Mouse (Mus musculus) embryo, embryonic 11 days (tissue): Measurements from ENCODE around the gene Kcnk3.

Experiments used
- DNase-seq: peaks from one replicate; pipeline ENCODE4 v3.0.0-alpha.2; 2015

Gene Kcnk3

DNA sequence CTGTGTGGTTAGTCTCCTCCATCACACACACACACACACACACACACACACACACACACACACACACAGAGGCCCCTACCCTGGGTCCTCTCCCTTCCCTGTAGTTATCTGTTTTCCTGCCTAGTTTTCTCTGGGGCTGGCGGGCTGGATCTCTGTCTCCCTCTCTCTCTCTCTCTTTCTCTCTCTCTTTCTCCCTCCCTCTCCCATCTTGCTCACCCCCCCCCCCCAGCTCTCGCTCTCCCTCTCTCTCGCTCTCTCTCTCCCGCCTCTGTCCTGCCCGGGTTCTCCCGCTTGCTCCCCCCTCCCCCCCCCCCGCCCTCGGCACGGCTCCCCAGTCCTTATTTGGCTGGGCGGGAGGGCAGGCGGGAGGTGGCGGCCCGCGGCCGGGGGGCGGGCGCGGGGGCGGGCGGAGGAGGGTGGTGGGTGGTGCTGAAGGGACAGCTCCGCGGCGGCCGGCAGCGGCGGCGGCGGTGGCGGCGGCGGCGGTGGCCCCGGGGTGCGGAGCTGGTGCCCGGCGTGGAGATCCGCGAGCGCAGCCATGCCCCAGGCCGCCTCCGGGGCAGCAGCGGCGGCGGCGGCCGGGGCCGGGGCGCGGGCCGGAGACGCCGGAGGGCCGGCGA is at the start of gene Kcnk3:
Gene Kcnk3, plus strand, starts transcription at position 490 of the 620 bp plus-strand sequence.
- peak; percentile 68 for DNase-seq

DNA sequence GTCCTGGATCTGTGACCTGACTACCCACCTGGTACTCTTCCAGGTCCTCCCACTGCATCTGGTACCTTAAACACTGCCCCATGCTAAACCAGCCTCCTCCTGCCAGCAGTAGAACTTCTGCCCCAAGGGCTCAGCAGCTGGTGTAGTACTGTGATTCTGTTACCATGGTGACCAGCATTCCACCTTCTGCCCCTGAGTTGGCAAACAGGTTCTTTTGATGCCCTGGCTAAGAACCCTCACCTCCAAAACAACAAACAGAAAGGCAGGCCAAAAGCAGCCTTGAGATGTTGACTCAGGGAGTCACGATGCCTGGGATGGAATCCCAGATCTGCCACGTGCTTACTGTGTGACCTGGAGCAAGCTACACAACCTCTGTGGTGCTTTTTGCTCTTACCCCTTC is 42.3 kb upstream of the Kcnk3 start, which contains the start of gene Cib4:
Gene Cib4, minus strand, starts transcription at position 139 of the 400 bp plus-strand sequence.
- DNase-seq = peak; percentile 9

DNA sequence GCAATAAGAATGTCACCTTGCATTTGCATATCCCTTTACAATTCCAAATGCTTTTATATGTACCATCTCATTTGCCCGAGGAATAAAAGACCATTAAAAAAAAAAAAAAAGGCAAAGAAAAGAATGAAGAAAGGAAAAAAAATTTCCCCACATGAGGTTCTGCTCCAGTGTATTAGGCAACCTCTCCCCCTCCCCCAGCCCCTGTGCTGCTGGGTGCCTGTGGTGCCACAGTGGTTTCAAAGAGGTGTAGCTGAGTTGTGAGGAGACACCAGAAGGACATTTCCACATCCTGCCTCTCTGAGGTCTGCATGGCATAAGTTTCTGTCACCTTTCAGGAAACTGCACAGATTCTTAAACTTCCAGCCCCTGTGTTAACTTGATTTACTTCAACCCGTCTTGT is 39.3 kb upstream of the Kcnk3 start:
- DNase-seq = no peak

DNA sequence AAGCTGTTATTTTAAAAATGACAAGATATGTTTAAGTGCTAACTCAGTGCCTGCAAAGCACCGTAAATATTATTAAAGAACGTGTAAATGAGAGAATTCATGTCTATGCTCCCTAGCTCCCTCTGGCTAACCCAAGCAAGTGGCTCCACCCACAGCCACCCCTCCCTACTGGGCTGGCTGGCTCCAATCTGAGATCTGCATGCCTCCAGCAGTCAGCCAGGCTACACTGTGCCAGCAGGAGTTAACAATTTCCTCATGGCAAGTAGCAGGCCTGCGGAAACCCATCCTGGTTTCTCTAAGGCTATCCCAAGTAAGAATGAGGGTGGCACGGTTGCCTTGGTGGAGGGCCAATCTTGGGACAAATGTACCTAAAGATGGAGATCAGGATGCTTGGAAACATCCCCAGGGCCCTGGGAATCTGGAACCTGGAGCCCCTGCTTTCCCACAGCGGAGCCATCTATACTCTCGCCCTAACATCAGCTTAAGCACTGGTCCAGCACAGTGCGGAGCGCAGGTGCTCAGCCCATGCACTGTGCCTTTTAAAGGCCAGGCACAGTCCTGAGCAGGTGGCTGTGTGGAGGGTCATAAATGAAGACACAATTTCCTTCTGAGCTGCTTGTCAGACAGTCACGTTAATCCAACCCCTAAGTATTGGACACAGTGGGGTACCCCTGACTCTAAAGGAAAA is 37.5 kb upstream of the Kcnk3 start:
- DNase-seq = peak; percentile 47

DNA sequence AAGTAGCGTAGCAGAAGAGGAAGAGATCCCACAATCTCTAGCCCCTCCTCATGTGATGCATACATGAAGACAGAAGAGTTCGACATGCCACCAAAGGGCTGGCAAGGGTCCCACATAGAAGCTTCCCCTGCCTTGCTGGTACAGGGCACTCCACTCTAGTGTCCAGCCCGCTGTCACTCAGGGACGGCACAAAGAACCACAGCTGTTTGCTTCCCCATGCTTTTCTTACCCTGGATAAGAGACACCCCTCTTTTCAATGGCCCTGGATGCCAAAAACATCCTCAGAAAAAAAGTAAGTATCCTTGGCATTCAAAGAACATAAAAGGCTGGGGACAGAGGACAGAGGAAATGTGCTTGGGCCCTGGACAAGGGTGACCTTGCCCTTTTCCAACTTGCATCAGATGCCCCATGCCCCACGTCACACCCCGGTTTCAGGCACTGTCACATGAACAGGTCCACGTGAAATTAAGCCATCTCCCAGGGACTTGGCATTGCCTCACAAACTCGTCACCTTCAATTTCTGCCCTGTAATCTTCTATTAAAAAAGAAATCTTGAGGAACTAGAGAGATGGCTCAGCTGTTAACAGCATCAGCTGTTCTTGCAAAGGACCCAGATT is 36.8 kb upstream of the Kcnk3 start:
- no peak for DNase-seq

DNA sequence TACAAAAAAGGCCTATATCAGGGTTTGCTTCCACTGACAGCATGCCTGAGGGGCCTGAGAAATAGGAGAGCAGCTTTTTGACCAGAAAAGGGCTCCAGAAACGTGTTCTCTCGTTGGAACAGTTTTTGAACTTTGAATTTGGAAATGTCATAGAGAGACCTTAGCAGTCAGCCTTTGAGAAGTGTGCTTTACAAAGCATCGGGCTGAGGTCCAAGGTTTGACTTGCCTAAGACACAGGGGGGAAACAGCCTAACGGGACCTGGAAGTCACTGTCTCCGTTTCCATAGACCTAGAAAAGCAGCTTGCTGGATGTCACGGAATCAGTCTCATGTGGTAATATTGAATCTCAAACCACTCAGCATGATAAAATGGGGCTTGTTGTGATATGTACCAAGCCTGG is 36.0 kb upstream of the Kcnk3 start:
- no peak for DNase-seq

DNA sequence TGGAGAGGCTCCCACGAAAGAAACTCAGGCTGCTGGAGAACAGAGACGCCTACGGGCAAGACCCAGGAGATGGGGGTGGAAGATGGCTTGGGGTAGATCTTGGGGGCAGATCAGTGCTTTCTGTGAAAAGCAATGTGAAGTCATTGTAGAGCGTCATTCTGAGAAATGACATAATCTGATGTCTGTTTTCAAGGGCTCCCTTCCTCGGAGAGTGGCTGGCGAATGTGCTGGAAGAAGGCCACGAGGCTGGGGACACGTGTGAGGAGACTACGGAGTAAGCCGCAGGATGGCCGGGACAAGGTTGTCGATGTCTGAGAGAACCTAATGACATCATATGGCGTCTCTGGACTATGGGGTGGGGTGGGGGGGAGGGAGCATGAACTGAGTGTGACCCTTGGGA is 34.0 kb upstream of the Kcnk3 start:
- no peak for DNase-seq

DNA sequence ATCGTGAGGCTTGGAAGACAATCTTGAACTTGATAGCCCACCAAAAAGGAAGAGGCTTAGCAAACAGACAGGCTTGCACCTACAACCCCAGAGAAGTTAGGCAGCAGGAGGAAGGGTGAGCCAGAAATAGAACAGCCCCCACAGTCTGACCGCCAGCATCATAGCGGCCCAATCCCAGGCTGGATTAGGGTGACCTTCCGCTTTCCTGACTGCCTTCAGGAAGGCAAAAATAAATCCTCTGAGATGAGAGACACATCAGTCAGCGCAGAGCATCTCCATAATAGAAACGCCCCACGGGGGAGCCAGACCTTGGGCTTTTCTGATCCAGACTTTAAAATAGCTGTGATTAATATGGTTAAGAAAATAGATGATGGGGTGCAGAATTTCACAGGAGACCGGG is 33.0 kb upstream of the Kcnk3 start:
- DNase-seq = no peak

DNA sequence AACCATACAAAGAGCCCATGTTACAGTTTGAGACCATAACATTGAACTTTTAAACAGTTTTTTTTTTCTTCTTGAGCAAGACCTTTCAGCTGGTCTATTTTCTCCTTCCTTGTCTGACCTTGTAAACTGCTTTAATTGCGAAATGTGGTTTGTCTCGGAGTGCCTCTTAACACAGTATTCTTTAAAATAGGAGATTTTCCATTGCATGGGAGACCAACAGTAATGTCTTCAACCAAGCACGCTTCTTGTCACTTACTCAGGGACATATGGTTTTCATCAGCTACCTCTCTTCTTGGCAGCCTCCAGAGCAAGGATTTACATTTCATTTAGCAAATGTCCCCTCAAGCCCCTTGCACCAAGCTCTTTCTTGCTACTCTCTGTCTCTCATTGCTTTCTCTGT is 31.7 kb upstream of the Kcnk3 start:
- peak; percentile 21 for DNase-seq

DNA sequence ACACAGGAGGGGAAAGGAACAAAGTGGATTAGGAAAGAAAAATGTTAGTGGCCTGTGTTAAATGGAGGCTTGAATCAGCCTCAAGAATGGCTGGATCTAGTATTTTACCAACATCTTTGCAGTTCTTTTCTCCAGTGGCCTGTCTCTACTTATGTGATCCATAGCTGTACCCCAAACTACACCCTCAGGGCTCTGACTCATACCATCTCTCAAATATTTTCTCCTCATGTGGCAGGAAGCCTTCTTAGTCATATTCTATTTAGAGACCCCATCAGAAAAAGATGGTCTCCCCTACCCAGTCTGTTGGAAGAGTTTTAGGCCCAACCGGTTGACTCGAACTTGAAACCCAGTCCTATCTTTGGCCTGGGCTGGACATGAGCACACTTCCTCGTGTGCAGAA is 28.5 kb upstream of the Kcnk3 start:
- DNase-seq = no peak

DNA sequence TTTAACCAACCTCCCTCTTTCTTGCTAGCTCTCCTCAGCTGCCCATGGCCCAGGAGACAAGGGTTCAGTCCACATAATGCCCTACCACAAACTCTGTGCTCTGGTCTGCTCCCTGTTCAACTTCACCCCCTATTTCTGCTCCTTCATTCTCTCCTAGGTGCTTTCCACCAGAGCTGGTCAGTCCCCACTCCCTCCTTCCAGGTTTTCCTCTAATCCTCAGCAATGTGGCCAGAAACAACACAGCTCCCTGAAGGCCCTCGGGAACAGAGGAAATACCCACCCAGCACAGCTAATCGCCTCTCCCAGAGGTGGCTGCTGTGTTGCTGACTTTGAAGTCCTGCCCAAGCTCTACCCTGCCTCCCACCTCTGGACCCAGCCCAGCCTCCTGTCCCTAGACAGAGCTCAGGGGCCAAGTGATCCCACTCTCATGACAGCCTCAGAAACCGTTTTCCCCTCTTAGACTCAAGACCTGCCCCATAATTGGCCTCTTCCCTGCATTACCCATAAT is 27.9 kb upstream of the Kcnk3 start:
- DNase-seq = no peak

DNA sequence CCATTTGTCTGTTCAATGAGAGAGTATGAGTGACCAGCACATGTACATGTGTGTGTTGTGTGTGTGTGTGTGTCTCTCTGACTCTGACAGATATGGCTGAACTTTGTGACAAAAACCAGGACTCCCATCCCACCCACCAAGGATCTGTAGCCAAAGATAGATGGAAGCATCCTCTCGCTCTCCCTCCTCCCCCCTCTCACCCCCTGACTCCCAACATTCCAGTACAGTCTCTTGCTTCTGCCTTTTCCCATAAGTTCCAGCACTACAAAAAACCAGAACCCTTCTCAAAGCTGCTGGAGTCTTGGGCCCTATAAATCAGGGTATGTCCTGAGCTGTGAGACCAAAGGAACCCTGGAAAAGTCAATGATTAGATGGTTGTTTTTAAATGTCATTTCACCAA is 19.5 kb upstream of the Kcnk3 start:
- DNase-seq = no peak

DNA sequence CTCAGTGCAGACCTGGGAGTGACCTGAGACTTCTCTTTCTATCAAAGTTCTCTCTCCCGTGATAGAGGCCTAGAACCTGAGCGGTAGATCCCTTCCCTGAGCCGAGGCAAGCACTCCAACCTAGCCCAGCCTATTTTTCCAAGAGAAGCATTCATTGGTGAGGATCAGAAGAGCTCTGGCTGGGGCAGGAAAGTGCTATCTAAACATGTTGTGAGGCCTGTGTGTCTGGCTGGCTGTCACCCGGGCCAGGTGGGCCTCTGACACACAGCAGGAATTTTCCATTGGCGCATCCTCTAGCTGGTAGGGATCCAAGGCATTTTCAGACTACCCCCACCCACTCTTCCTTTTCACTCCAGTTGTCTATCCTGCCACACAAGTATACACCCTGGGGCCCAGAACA is 16.1 kb upstream of the Kcnk3 start:
- DNase-seq = no peak

DNA sequence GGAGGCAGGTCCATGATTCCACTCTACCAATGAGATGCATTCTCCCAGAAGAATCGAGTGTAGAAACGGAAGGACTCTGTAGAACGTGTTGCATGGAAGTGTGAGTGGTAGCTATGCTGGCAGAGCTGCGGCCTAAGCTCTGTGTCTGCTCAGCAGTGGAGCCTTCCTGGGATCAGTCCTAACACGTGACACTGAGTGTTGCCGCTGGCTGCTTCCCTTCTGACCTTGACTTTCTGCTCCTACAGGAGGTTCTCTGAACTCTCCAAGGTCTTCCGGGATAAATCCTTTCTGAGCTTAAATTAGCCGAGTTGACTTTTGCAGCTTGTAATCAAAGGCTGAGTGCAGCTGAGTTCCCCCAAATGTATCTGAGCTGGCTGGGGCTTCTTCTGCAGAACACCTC is 13.6 kb upstream of the Kcnk3 start:
- DNase-seq = no peak

DNA sequence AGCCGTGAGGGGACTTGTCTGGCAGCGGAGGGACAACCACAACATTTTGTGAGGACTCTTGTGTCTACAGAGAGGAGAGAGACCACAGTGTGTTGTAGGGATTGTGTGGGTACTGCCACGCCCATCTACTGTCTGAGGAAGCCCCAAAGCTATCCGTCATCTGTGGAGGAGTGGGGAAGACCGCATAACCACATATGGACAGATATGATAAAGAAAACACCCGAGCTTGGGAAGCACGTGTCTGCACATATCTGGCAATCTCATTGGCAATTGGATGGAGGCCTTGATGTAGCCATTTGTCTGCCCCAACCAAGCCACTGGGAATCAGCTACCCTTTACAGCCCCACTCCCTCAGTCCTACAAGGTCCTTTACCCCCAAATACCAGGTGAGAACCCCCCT is 11.7 kb upstream of the Kcnk3 start:
- no peak for DNase-seq

DNA sequence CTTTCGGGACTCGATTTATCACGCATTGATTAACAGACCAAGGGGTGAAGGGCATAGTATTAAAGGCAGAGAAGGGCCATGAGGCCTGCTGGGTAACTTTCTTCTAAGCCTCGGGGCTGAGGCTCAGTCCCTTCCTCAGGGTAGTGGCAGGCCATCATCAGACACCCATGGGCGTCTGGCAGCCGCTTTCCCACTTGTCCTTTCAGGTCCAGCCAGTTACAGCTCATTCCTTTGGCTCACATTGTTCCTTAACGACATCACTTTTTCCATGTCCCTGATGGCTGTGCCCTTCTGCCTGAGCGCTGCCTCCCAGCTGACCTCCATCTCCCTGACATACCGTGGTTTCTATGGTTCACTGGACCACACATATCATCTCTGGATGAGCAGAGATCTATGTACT is 10.7 kb upstream of the Kcnk3 start:
- DNase-seq = no peak

DNA sequence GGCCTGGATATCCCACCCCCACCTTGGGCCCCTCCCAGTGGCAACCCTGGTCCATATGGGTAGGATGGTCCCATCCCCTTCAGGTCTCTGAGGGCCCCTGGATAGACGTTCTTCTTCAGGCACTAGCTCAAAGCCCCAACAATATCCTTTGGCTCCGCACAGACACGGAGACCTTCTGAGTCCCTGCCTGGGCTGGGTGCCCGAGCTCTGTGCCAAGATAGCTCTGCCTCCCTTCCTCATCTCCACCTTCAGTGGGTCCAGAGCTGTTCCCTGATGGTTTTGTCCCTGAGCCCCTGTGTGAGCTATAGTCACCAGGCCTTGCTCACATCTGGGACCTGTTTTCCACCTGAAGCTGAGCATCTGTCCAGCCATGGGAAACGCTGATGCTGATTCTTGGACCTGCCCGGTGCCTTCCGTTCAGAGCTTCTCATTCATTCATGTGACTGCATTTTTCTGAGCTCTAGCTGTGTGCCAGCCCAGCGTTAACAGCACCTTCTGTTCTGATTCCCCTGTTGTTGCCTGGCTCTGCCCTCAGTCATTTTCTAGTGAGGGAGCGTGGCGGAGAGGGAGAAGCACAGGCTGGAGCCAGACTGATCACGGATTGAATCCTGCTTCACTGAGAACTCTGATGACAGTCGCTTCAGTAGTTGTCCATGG is 10.2 kb upstream of the Kcnk3 start:
- no peak for DNase-seq

DNA sequence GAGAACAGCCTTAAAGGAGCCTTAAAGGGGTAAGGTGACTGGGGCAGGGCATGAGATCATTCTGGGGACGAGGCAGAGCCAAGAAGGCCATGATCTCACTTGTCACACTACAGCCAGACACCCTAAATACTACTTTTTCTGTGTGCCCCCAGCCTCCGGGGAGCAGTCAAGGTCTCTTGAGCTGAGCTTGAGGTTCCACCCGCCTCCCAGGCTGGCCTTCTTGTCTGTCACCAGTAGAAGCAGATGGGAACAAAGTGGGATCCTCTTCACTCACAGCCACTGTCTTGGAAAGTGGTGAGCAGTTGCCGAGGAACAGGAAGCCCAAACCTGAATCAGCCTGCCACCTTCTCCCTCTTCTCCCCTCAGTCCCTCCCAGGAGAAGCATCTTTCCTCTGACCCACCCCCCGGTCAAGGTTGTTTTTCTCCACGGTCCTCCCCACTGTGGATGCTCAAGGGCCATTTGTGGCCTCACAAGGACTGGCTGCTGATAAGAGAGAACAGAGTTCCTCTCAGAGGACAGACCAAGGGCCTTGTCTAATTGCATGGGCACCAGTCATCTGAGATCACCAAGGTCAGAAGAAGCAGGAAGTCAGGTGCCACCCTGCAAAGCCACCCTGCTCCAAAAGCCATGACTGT is 9.4 kb upstream of the Kcnk3 start:
- DNase-seq = no peak

DNA sequence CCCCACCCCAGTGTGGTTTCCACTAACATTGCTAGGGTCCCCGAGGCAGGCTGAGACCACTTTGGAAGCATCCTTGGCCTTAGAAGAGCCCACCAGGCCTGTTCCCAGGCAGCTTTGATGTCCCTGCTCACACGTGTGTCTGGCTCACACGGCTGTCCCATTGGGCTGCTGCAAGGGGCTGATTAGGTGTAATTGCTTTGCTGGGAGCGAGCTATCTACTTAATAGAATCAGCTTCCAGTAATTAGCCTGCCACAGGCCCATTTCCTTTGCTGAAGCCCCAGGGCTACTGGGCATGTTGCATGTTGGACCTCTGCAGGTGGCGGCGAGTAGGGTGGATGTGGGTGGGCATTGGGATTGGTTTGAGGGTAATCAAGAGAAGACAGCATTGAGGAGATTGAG is 7.2 kb upstream of the Kcnk3 start:
- DNase-seq = no peak

DNA sequence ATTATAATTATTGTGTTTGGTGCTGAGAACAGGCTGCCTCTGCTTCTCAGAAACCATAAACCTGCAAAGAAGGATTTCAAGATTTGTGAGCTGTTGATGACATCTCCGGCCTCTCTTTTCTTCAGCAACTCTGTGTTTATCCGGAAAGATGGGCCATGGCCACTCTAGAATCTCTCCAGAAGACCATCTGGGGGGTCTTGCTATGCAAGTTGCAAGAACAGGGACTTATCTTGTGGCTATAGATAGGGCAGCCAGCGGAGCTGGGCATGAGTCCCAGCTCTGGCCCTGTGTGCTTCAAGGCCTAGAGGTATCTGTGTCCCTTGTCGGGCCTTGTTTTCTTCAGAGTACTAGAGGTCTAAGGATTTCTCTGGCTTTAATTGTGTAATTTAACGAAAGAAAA is 6.0 kb upstream of the Kcnk3 start:
- no peak for DNase-seq

DNA sequence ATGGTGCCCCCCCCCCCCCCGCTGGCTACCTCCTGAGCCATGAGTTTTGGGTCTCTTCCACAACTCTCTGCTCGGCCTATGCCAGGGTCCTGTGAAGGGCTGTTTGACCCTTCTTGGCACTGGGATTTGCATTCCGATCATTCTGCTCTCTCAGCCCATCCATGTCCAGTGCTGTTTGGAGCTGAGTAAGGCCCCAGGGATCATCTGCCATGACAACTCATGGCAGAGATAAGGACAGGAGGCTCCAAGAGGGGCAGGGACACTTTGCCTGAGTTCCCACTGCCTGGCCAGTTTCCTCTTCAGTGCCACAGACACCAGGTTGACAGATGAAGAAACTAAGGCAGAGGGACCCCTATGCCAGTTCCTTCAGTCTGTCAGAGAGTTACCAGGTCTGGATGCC is 1.4 kb upstream of the Kcnk3 start:
- no peak for DNase-seq

DNA sequence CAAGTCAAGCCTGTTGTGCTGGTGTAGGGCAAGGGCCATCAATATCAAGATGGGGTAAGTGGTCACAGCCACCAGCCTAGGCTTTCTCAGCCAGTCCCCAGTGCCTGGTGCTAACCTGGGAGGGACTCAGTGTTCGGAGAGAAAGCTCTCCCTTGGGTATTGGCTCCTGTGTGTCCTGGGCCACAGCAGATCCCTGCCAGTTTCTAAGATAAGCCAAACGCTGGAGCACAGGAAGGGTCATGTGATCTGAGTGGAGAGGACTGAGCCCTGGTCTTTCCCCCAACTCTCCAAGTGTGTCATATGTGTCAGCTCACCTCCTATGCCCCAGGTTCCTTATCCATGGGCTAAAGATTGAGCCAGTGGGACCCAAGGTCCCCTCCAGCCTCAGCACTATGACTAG is 869 bp upstream of the Kcnk3 start:
- no peak for DNase-seq

DNA sequence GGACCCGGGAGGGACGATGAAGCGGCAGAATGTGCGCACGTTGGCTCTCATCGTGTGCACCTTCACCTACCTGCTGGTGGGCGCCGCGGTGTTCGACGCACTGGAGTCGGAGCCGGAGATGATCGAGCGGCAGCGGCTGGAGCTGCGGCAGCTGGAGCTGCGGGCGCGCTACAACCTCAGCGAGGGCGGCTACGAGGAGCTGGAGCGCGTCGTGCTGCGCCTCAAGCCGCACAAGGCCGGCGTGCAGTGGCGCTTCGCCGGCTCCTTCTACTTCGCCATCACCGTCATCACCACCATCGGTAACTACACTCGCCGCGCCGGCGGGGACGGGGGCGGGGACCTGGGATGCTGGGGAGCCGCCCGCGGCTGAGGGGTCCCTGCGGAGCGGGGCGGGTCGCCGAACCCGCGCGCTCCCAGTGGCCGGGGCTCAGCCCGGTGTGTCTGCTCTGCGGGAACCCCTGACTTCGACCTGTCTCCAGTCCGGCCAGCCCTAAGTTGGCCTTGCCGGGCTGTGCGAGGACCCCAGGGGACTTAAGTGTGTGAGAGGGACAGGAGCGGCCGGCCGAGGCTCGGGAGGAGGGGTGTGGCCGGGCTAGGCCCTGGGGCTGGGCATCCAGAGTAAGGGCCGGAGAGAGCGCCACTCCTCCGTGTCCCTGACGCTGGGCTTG is 465 bp downstream of the Kcnk3 start:
- DNase-seq = peak; percentile 70
